Mouse (Mus musculus) stomach, postnatal 0 days (tissue): ENCODE measurements around the gene Sun1.

Experiments used
- CTCF ChIP-seq: IDR thresholded peaks from 2 replicates; pipeline ENCODE4 v1.5.1; 2016; ENCODE audit warnings: antibody characterized with exemption, low read depth, mild to moderate bottlenecking, moderate library complexity
- EP300 ChIP-seq: optimal IDR thresholded peaks from 2 replicates; pipeline ENCODE3; 2016; ENCODE audit warnings: antibody characterized with exemption

DNA sequence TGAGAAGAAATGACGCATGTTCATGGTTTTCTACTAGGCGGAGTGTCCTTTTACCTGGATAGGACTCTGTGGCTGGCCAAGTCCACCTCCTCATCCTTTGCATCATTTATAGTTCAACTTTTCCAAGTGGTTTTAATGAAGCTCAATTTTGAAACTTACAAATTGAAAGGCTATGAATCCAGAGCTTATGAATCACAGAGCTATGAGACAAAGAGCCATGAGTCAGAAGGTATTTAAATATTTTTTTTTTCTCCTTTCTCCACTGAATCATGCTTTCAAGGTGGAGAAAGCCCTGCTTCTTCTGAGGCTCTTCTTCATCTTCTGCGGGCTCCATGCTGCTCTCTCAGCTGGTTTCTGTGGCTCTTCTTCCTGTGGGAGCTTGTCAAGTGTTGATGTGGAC is 29.3 kb downstream of the Sun1 start:
- no peak for TF ChIP-seq CTCF
- no peak for TF ChIP-seq EP300
